Mouse (Mus musculus): ENCODE results near the gene Cd46.

The Cd46 gene

GRCm38 (mm10) chr1:195092220-195092720 is at the start of gene Cd46:
Gene Cd46, minus strand, starts transcription at chr1:195092249.
- peak; percentile 61 for DNase-seq (ENCODE audit: low spot score)

- DNase-seq (ENCODE audit: low spot score) = no peak
These were observed 40.0 kb upstream of the Cd46 start for GRCm38 (mm10) chr1:195132070-195132469.

GRCm38 (mm10) chr1:195131675-195132015 is 39.6 kb upstream of the Cd46 start:
- no peak for DNase-seq (ENCODE audit: low spot score)

DNA sequence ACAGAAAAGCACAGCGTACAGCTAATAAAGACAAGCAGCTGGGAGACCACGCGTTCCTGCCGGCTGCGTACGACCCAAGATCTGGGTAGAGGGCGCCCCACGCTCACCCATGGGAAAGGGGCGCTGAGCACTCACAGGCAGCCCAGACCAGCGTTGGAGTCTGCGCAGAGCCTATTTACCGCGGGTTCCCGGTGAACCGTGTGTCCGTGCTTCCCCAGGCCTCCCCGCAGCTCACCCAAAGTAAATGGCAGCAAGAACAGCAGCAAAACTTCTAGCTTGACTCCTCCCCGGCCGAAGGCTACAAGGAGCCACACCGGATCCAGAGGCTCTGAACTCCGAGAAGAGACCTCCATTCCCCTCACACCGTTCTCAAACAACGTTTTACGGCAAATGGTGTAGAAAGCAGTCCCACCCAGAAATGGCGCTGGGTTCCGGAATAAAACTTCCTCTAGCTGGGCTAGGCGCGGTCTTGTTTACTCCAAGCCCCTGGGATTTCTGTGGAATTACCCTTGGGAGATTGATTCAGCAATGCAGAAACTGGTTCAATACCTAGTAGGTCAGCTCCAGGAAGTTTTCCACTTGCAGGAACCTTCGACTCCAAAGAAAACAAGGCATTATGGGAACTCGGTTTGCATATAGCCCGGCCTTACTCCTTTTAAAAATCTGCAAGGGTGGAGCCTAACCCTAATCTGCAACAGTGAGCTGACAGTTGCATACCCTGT is 39.1 kb upstream of the Cd46 start, which contains the start of gene Cr1l:
Gene Cr1l (minus strand): TSS at position 634 of the 722 bp plus-strand sequence.
- peak; percentile 72 for DNase-seq (ENCODE audit: low spot score)

DNA sequence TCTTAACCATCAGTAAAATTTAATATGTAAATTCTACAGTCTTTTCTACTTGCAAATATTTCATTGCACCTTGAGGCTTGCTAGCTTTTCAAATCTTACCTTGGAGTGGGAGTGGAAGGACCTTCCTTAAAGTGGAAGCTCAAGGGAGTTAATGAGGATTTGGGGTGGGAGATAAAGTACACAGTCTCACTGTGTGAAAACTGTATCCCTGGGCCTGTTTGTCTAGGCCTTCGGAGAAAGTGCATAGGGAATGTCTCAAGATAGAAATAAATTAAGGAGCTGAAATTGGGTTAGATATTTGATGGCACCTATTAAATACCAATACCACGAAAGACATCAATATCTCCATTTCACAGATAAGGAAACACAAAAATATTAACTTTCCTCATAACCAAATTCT is 38.4 kb upstream of the Cd46 start:
- no peak for DNase-seq (ENCODE audit: low spot score)

- DNase-seq (ENCODE audit: low spot score) = no peak
These were observed 37.8 kb upstream of the Cd46 start for GRCm38 (mm10) chr1:195129867-195130266.

GRCm38 (mm10) chr1:195114414-195114813 is 22.4 kb upstream of the Cd46 start:
- no peak for DNase-seq (ENCODE audit: low spot score)

GRCm38 (mm10) chr1:195113621-195114020 is 21.6 kb upstream of the Cd46 start:
- DNase-seq (ENCODE audit: low spot score) = no peak

DNA sequence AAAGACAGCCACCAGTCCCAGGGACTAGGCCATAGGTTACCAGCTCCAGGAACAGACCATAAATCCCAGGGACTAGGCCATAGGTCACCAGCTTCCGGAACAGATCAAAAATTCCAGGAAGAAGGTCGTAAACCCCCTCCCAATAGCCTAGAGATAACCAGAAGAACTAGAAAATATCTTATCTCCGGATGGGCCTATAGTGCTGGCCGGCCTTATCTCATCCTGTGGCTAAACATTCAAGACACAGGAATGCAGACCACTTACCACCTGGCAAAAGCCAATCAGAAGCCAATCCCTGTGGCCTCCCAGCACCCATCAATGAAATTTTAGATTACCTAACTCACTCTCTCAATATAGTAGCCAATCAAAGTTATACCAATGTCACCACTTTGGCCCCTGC is 8.6 kb upstream of the Cd46 start:
- no peak for DNase-seq (ENCODE audit: low spot score)

DNA sequence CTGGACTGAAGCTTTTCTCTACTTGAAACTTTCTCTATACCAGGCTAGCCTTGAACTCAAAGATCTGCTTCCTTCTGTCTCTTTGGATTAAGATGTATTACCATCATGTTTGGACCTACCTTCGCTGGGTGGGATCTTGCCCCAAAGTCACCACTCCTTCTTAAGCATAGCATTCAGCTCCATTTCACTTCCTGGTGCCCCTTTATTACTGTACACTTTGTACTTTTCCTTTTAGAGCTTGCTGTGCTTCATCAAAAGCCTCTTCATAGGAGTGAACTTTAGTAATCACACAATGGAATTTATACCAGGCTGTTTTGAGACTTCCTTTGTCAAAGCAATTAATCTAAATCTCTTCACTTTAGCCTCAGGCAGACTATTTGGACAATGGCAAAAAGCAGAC is 6.0 kb upstream of the Cd46 start:
- no peak for DNase-seq (ENCODE audit: low spot score)

- DNase-seq (ENCODE audit: low spot score) = no peak
These were observed 290 bp downstream of the Cd46 start for GRCm38 (mm10) chr1:195091699-195092219.

GRCm38 (mm10) chr1:195082142-195082541 is 9.9 kb downstream of the Cd46 start:
- DNase-seq (ENCODE audit: low spot score) = no peak

DNA sequence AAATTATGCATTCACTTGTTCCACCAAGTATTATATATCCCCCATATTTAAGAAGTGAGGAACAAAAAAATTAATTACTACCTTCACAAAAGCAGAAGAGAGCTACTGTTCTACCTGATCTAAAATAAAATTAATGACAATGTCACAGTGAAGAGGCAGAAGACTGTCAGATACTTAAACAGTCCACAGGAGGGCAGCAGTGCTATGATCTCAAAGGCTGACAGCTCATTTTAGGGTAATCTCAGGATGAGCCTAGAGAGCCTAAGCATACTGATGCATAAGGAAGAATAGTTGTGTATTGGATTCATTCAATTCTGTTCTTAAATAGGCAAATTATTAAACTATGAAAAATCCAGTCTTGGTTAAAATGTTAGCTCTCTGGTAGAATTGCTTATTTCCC is 51.6 kb downstream of the Cd46 start:
- no peak for DNase-seq (ENCODE audit: low spot score)

DNA sequence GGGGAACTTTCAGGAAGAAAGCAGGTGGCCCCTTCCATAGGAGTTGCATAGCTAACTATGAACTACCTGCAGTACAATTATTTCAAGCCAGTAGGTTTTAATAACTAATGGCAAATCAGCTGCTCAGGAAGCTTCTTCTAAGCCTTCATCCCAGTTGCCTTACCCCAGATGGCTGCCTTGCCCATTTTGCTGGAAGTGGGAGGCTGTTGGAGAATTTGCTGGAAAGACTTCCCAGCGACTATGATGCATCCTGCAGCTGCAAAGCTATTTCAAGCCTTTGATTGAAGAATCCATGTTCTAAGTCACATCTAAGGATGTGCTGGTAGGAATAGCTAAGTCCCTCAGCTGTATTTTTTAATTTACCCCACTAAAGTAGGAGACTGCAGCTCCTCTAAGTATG is 53.7 kb downstream of the Cd46 start:
- no peak for DNase-seq (ENCODE audit: low spot score)

- DNase-seq (ENCODE audit: low spot score) = no peak
These were observed 54.1 kb downstream of the Cd46 start for GRCm38 (mm10) chr1:195037985-195038384.

- DNase-seq (ENCODE audit: low spot score) = no peak
These were observed 54.6 kb downstream of the Cd46 start for GRCm38 (mm10) chr1:195037483-195037882.

- no peak for DNase-seq (ENCODE audit: low spot score)
These were observed 58.1 kb downstream of the Cd46 start for GRCm38 (mm10) chr1:195033941-195034340.

GRCm38 (mm10) chr1:195032738-195033137 is 59.3 kb downstream of the Cd46 start:
- no peak for DNase-seq (ENCODE audit: low spot score)

- no peak for DNase-seq (ENCODE audit: low spot score)
These were observed 60.3 kb downstream of the Cd46 start for GRCm38 (mm10) chr1:195031786-195032185.

GRCm38 (mm10) chr1:195027507-195027906 is 64.5 kb downstream of the Cd46 start:
- DNase-seq (ENCODE audit: low spot score) = no peak

DNA sequence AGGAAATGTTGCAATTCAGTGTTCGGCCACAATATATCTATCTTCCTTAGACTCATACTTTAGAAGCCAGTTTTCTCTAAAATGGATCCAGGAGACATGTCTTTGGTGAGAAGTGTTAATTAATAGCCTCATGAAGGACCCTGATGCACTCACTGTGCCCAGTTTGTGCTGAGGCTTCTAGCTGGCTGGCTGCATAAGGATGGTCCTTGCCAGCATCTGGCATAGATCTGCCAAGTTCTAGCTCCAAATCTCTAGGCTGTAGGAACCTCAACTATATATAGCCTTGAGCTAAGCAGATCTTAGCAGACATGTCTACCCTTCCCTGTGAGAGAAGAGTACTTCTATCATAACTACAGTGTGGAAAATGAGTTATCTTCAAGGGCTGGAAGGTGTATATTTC is 68.2 kb downstream of the Cd46 start:
- DNase-seq (ENCODE audit: low spot score) = no peak

GRCm38 (mm10) chr1:195021831-195022230 is 70.2 kb downstream of the Cd46 start:
- DNase-seq (ENCODE audit: low spot score) = no peak

GRCm38 (mm10) chr1:195019062-195019600 is 72.9 kb downstream of the Cd46 start:
- no peak for DNase-seq (ENCODE audit: low spot score)

Data from urinary bladder, postnatal 25 days (tissue).